Mouse (Mus musculus) E14TG2a.4 (cell line): Measurements from ENCODE around the gene Mea1.

Source experiments
- CTCF ChIP-seq: conservative IDR thresholded peaks from 2 replicates; pipeline ENCODE4 v1.5.1; 2014; ENCODE audit warnings: low read length
- NANOG ChIP-seq: IDR thresholded peaks from 2 replicates; pipeline ENCODE4 v1.6.1; 2014; ENCODE audit warnings: borderline replicate concordance, low read length, mixed read lengths
- POU5F1 ChIP-seq: IDR thresholded peaks from 2 replicates; pipeline ENCODE4 v1.6.1; 2014; ENCODE audit warnings: low read length, borderline replicate concordance

GRCm38 (mm10) chr17:46701489-46701888, 22.9 kb downstream of the Mea1 start:
- TF ChIP-seq CTCF (no peak), NANOG (no peak), POU5F1 (no peak)
